Mouse (Mus musculus) left cerebral cortex, postnatal 14 days (tissue): ENCODE measurements around the gene Ccdc167. TPM values are rescaled to one million over a fixed set of nuclear protein-coding genes. Genes with fewer than 3 reads are reported as not detected.

Source experiments
- DNase-seq, 2 experiments: peaks; one replicate each; pipeline ENCODE4 v3.0.0; 2021 to 2022; ENCODE audit warnings: low spot score in 2 of 2, mixed read lengths in 1 of 2
- intact Hi-C: fragments of 180-260 bp; cut with DNase I; formaldehyde crosslinking; loops from one replicate; pipeline ENCODE4 v1.15.1; 2025
- total RNA-seq, 2 experiments: library from RNA; stranded (reverse); gene quantifications; 2 replicates each; pipeline ENCODE4 v1.2.3; 2021

Gene Ccdc167
- total RNA-seq, 2 experiments from 2014 or later = 13.5 to 15.1 TPM

GRCm38 (mm10) chr17:29693571-29693970 lies 23.3 kb downstream of the Ccdc167 start:
- intact Hi-C loops = no loop called here
- DNase-seq = no peak

GRCm38 (mm10) chr17:29692827-29693226 lies 24.0 kb downstream of the Ccdc167 start:
- intact Hi-C loops = no loop called here
- DNase-seq = no peak

GRCm38 (mm10) chr17:29690257-29690656 lies 26.6 kb downstream of the Ccdc167 start:
- DNase-seq = no peak
- intact Hi-C loops = no loop called here

DNA sequence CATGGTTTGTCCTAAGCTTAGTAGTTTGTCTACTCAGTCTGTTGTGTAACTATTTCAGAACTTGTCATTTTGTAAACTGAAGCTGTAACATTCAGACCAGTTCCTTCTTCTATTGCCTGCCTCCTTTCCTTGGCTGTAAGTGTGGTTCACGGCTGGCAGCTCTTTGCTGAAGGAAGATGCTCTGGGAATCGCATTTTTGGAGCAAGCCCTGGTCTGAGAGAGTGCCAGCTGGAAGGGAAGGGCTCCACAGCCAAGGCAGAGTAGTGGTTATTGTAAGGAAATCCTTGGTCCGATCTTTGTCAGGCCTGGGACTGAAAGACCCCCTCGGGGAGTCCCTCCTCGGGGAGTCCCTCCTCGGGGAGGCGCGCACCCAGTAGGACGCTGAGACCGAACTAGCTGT lies 28.2 kb downstream of the Ccdc167 start:
- DNase-seq = no peak
- intact Hi-C loops = no loop called here

- intact Hi-C loops = no loop called here
These were observed 29.5 kb downstream of the Ccdc167 start for GRCm38 (mm10) chr17:29687373-29687772.

GRCm38 (mm10) chr17:29686771-29687170 lies 30.1 kb downstream of the Ccdc167 start:
- DNase-seq = no peak
- intact Hi-C loops = no loop called here

More at GRCm38 (mm10) chr17:29687373-29687772, 29.5 kb downstream of the Ccdc167 start:
- DNase-seq = no peak

DNA sequence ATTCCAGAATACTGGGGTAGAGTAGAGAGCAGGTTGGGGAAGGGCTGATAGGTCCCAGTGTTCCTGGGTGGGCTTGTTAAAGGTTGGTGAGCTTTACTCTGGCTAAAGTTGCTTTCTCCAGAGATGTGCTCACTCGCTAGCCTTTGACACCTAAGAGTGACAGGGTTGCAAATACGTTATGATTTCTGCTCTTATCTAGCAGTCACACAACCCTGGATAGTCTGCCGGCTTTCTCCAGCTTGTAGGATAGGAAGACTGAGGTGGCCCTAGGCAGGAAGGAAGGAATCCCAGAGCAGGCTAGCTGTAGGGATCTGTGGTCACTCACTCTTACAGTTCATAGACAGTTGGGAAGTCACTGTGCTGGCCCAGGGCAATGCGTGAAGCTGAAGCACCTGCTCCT lies 32.6 kb downstream of the Ccdc167 start:
- intact Hi-C loops = no loop called here

GRCm38 (mm10) chr17:29683127-29683526 lies 33.7 kb downstream of the Ccdc167 start:
- no peak for DNase-seq
- intact Hi-C loops = no loop called here

More for the DNA sequence above, 32.6 kb downstream of the Ccdc167 start:
- no peak for DNase-seq

GRCm38 (mm10) chr17:29682261-29682660 lies 34.6 kb downstream of the Ccdc167 start:
- no peak for DNase-seq
- intact Hi-C loops = no loop called here

- DNase-seq = no peak
- intact Hi-C loops = no loop called here
These were observed 35.2 kb downstream of the Ccdc167 start for GRCm38 (mm10) chr17:29681669-29682068.

- intact Hi-C loops = no loop called here
- no peak for DNase-seq
These were observed 35.9 kb downstream of the Ccdc167 start for GRCm38 (mm10) chr17:29680921-29681320.

- intact Hi-C loops = no loop called here
These were observed 36.7 kb downstream of the Ccdc167 start for GRCm38 (mm10) chr17:29680174-29680573.

GRCm38 (mm10) chr17:29679038-29679767 lies 37.6 kb downstream of the Ccdc167 start:
- DNase-seq = no peak
- intact Hi-C loops = no loop called here

More at GRCm38 (mm10) chr17:29680174-29680573, 36.7 kb downstream of the Ccdc167 start:
- DNase-seq = no peak

DNA sequence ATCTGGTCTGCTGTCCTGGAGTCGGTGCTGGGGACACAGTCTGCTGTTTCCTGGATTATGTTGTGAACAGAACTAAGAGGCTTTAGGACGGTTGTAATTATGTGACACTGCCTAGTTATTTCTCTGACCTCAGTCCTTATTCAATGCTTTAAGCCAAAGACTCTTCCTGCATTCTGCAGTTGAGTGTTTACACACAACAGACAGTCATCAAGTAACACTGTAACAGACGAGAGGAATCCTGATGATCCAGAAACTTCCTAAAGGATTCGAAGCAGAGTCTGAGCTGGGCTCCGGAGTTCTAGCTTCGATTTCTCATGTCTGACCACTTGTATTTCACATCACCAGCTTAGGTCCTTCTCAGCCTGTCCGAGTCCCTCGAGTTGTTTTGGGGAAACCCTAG lies 38.3 kb downstream of the Ccdc167 start:
- intact Hi-C loops = no loop called here

GRCm38 (mm10) chr17:29673325-29673724 lies 43.5 kb downstream of the Ccdc167 start:
- intact Hi-C loops = no loop called here

More for the DNA sequence above, 38.3 kb downstream of the Ccdc167 start:
- no peak for DNase-seq

DNA sequence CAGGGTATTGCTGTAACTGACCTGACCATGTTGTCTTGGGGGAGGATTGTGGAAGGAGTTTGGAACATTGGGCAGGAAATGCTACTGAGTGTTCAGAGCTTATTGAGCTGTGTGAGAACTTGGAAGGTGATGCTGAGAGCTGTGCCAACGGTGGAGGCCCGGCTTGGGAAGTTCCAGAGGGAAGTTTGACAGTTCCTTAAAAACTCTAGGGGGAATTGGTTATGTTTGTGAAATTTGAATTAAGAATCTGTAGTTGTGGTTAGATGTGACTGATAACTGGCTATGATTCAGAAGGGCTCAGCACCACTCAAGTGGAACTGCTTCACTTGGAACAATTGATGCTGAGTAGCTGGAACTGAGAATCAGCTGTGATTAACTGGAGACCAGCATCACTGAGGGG lies 45.8 kb downstream of the Ccdc167 start:
- intact Hi-C loops = no loop called here
- no peak for DNase-seq

More at GRCm38 (mm10) chr17:29673325-29673724, 43.5 kb downstream of the Ccdc167 start:
- DNase-seq = no peak

DNA sequence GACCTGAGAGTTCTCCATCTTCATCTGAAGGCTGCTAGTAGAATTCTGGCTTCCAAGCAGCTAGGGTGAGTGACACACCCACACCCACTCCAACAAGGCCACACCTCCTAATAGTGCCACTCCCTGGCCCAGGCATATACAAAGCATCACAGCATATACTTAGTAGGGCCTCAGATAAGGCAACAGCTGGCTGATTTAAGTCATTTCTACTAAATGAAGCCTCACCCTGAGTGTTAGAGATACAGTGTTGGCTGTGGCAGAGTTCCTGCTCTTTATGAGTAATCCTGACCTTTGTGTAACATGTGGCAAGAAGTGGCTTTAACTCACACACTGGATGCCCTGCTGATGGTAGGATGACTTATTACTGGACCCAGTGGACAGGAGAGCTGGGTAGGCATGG lies 46.9 kb downstream of the Ccdc167 start:
- intact Hi-C loops = no loop called here
- no peak for DNase-seq

DNA sequence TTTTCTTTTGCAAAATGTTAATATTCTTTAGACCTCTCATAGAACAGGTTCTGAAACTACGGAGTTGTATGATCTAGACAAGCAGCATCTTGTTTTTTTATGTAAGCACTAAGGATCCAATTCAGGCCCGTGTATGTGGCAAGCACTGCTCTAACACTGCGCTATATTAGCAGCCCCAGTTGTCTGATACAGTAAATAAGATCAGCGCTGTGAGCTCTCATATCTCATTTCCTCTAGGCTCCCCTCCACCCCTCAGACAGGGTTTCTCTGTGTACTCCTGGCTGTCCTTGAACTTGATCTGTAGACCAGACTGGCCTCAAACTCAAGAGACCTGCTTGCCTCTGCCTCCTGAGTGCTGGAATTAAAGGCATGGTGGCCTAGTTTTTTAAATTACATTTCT lies 47.8 kb downstream of the Ccdc167 start:
- intact Hi-C loops = no loop called here
- DNase-seq = no peak

DNA sequence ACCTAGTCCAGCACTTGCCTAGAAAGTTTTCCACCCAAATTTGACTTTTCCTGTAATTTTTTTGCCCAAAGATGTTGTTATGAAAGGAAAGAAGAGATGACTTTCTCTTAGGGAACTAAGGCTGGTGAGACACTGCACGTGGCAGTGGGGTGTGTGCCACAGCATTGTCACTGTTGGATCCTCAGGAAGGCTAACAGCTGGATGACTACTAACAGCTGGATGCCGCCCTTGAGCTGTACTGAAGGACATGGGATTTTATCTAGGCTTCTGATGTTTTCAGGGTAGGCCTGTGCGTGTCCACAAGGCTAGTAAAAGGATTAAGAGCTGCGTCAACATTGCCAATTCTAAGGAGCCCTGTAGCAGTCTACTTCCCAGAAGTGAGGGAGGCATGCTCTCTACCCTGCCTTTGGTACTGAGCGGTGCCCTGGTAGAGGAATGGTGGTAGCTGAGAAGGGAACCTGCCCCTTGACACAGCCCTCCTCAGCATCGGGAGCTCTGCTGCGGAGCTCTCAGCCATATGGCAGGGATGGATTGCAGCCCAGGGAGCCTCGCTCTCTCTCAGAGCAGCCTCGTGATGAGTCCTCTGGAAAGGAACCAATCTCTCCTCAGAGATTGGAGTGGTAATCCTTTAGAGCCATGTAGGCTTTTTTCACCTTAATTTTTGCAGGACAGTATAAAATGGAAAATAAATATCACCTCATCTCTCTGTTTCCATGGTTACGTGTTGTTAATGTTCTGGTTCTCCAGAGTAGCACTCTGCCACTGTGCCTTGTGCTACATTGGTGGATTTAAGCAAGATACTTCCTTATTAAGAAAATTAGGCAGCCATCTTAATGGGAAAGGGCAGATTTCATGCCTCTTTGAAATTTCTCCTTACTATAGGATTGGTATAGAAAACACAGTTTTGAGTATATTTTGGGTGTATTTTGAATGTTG lies 48.5 kb downstream of the Ccdc167 start:
- DNase-seq = peak; percentile 33 to 65
- intact Hi-C loops = no loop called here

DNA sequence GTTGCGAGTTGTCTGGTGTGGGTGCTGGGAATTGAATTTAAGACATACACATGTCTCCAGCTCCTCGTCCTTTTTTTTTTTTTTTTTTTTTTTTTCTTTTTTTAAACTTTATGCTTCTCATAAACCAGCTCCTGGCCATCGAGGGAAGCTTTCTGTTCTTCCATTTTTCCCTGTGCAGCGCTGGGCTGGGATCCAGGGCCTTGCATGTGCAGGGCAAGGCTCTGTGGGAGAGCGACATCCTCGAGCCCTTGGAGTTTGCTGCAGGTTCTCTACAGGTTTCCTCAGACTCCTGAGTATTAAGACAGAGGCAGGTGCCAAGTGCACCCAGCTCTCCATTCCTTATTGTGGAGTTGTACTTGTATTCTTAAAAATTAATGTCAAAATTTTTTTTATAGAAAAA lies 54.7 kb downstream of the Ccdc167 start:
- DNase-seq = no peak
- intact Hi-C loops = no loop called here
